Mouse (Mus musculus) lung, adult 2 months (tissue): Measurements from ENCODE around the gene Shbg. TPM values are rescaled to one million over a fixed set of nuclear protein-coding genes. Genes with fewer than 3 reads are reported as not detected.

Experiments used
- DNase-seq: peaks from one replicate; pipeline ENCODE4 v3.0.0; 2022
- H3K4me1 ChIP-seq: fragments of 200-500 bp; 2 replicates; pipeline ENCODE4 v1.6.1; 2011; ENCODE audit warnings: low read length; ENCODE audit not compliant: control insufficient read depth, insufficient read depth
- H3K4me3 ChIP-seq: fragments of 200-500 bp; replicated peaks from 2 replicates; pipeline ENCODE3; 2011; ENCODE audit warnings: low read depth, mild to moderate bottlenecking, control low read depth, low read length; ENCODE audit errors: extremely low read depth
- CTCF ChIP-seq: fragments of 200-500 bp; IDR thresholded peaks from 2 replicates; pipeline ENCODE4 v1.5.1; 2011; ENCODE audit warnings: mild to moderate bottlenecking, low read length, control low read depth; ENCODE audit not compliant: insufficient read depth
- POLR2A ChIP-seq: fragments of 200-500 bp; IDR thresholded peaks from 2 replicates; pipeline ENCODE4 v1.6.1; 2011; ENCODE audit warnings: low read depth, mild to moderate bottlenecking, control low read depth, low read length, borderline replicate concordance; ENCODE audit errors: extremely low read depth
- WGBS: fragments of 180-500 bp; shearing (Covaris S2); methylation state at CpG from one replicate; pipeline ENCODE4 v1.1.7; 2018; 5-methylcytosine and 5-hydroxymethylcytosine counted together
- polyA plus RNA-seq: library from polyadenylated mRNA; depleted of rRNA; stranded (reverse); fragments of >200 nt; gene quantifications from 2 replicates; pipeline ENCODE4 v1.2.3, GENCODE M21; 2012

Shbg gene
- polyA plus RNA-seq, 1 experiment, result not detected

DNA sequence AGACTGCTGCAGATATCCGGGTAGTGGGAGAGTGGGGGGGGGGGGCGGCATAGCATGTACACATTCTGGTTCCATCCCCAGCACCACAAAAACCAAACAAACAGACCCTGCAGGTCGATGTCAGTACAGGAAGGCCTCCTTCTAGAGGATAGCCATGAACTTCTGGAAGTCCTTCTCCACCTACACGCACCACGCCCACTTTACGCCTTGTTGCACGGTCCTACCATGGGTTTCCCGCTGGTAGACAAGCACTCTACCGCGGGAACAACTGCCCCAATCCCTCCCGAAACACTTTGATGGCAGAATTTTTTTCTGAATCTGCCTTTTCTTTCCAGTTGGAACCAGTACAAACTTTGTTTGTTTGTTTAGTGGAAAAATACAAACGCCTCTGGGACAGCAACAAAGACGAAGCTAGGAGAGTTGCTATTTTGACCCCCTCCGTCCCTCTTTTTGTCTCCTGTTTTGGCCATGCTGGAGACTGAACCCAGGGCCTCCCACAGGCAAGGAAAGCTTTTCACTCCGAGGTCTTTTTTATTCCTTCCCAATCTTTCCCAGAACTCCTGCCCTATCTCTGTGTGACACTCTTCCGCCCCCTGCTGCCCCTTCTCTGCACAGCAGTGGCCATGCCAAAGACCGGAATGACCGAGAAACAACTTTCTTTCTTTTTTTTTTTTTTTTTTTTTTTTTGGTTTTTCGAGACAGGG, 4.0 kb downstream of the Shbg start:
- DNase-seq, result peak; percentile 83
- no peak overlapping the region for H3K4me3 ChIP-seq
- TF ChIP-seq POLR2A, result no peak
- peak; percentile 85 for TF ChIP-seq CTCF
- 9% methylated on average over 19 of the region's 19 CpGs for WGBS
- no peaks in the 10 kb centered on the region for H3K4me1 ChIP-seq

DNA sequence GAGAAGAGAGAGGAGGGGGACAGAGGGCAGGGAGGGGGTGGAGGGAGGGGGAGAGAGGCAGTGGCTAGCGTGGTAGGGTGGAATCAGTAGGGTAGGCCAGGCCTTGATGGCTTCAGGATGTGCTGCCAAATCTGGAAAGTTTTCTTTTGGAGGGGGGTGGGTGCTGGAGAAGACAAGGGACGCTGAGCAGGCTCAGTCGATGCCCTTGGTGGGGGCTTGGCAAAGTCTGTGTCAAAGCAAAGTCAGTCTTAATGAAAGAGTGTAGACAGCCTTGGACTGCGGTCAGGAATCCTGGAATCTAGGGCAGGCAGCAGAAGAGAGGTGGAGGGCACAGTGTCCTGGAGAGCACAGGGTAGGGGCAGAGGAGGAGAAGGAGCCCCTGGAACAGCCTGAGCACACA, 6.8 kb downstream of the Shbg start:
- Histone ChIP-seq H3K4me3 (no peak overlapping the region), H3K4me1 (no peaks in the 10 kb centered on the region)
- 52% methylated on average over 4 of the region's 4 CpGs for WGBS
- DNase-seq, result no peak
- TF ChIP-seq CTCF, result no peak
- TF ChIP-seq POLR2A, result no peak

DNA sequence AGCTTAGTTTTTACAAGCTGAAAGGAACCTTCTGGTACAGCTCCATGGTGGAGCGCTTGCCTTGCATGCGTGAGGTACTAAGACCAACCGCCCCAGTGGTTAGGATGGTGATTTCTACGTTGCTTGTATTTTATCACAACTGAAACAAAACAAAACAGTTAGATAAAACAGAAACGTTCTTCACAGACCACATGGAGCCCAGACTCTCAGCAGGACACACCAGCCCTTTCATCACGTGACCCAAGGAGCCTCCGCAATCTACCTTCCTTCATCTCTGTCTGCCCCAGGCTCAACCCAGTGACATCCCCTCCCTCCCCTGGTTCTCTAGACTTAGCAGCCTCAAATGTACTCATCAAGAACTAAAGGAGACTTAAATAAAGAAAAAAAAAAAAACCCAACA, 8.3 kb downstream of the Shbg start:
- Histone ChIP-seq H3K4me3 (no peak overlapping the region), H3K4me1 (no peaks in the 10 kb centered on the region; the same call in 1 of the 2 replicates)
- WGBS, result 65% methylated on average over 7 of the region's 7 CpGs
- no peak for TF ChIP-seq POLR2A
- no peak for TF ChIP-seq CTCF
- DNase-seq, result no peak

DNA sequence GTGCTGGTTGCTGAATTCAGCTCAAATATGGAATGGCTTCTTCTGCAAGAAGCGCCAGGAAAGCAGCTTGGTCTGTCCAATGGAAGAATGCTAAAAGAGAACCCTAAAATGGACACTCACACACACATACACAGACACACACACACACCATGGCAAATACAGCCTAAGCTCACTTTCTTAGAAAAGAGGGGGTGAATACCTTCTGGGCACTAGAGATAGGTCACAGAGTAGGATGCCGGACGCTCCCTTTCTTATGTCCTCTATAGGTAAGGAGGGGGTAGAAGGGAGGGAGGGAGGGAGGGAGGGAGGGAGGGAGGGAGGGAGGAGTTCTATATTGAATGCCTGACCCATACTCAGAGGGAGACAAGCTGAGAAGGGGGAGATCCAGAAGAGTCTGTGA, 9.2 kb downstream of the Shbg start:
- H3K4me3 ChIP-seq, result no peak overlapping the region
- 82% methylated on average over 3 of the region's 3 CpGs for WGBS
- DNase-seq, result no peak
- TF ChIP-seq POLR2A (no peak), CTCF (no peak)
- H3K4me1 ChIP-seq, result no peaks in the 10 kb centered on the region; the same call in 1 of the 2 replicates

DNA sequence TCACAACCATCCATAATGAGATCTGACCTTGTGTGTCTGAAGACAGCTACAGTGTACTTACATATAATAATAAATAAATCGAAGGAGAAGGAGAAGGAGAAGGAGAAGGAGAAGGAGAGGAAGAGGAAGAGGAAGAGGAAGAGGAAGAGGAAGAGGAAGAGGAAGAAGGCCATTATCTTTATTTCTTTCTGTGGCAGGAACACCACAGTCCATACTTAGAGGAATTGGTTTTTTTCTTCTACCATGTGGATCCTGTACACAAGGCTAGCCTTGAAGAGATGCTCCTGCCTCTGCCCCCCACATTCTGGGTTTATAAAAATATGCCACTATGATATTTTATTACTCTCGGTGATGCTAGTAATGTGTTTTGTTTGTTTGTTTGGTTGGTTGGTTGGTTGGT, 10.9 kb downstream of the Shbg start:
- H3K4me1 ChIP-seq, result no peaks in the 10 kb centered on the region; the same call in 1 of the 2 replicates
- H3K4me3 ChIP-seq, result no peak overlapping the region
- WGBS, result 75% methylated on average over 2 of the region's 2 CpGs
- no peak for TF ChIP-seq CTCF
- no peak for DNase-seq

DNA sequence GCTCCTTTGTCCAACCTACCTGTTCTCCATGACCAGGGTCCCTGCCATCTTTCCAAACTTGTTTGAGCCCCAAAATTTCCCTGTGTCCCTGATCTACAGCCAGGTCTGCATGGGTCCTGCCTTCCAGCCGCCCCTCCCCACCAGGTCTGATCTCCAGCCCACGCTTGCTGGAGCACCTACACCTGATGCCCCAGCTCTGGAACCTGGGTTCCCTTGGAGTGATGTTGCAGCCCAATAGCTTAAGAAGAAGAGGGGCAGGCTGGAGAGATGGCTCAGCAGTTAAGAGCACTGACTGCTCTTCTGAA, 11.3 kb downstream of the Shbg start:
- no peak for DNase-seq
- Histone ChIP-seq H3K4me3 (no peak overlapping the region), H3K4me1 (no peaks in the 10 kb centered on the region; the same call in 1 of the 2 replicates)
- WGBS, result 88% methylated on average over 2 of the region's 2 CpGs
- TF ChIP-seq POLR2A (no peak), CTCF (no peak)

DNA sequence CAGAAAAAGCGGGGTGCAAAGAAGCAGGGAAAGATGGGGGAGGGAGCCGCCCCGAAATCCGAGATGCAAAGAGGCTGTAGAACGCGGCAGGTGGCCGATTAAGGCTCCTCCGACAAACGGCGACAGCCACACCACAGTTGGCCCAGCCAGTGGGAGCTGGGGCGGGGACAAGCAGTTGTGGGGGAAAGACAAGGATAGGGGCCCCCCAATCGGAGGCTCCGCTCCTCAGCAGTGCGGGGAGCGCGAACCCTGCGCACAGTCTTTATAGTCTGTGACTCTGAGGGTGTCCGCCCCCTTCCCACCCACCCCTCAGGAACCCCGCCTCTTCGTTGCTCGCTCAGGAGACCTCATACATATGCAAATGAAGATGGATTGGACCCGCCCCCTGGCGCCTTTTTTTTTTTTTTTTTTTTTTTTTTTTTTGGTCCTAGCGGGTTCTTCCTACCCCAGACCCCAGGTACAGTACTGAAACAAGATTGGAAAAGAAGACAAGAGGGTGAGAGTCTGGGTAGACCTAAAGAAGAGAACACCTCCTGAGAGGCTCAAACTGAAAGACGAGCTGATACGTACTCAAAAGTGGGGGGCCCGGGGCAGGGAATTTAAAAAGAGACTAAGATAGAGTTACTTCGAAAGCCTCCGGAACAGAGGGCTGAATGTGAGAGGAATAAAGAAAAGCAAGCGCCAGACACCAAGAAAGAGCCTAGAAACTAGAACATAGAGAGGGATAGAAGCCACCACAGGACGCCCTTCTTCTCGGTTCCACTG, 11.8 kb downstream of the Shbg start, which contains the start of gene Atp1b2:
Atp1b2 (minus strand) TSS at position 217 of the 765 bp plus-strand sequence.
- DNase-seq, result peak; percentile 54
- 4% methylated on average over 32 of the region's 32 CpGs for WGBS
- Histone ChIP-seq H3K4me3 (peak within 1 kb of the TSS; percentile 73), H3K4me1 (no peaks in the 10 kb centered on the region; the same call in 1 of the 2 replicates)
- TF ChIP-seq CTCF (no peak), POLR2A (peak; percentile 70; the same call in 1 of the 2 replicates)

DNA sequence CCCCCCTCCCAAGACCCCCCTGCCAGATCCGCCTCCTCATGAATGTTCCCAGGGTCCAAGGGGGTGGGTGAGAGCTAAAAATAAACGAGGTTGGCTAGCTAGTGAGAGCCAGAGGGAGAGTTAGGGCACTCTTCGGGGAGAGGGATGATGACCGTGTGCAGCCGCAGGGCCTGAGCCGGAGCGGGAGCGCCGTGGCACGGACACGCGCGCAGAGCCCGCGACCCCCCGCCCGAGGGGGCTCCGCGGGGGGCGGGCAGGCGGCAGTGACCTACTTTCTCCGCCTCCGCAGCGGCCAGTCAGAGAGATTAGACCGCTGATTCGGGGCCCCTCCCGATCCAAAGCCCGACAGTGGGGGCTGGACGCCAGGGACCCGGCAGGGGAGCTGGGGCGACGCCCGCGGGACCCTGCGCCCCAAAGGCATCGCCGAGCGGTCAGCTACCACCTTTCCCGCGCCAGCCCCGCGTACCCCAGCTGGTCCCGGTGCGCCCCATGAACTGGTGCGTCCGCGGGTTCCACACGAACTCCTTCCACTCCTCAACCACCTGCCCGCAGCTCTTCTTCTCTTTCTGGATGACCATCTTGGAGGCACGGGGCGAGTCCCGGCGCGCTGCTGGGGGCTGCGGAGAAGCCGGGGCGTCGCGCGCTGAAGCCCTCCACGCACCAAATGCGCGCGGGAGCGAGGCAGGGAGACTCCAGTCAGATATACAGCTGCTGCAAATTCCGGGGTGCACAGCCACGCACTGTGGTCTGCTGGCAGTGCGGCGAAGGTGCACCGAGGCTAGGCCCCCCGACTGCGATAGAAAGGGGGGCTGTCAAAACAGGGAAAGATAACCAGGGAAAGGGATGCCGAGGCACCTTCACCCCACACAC, 12.7 kb downstream of the Shbg start:
- under 1% methylated on average over 73 of the region's 73 CpGs for WGBS
- TF ChIP-seq CTCF (no peak), POLR2A (no peak)

DNA sequence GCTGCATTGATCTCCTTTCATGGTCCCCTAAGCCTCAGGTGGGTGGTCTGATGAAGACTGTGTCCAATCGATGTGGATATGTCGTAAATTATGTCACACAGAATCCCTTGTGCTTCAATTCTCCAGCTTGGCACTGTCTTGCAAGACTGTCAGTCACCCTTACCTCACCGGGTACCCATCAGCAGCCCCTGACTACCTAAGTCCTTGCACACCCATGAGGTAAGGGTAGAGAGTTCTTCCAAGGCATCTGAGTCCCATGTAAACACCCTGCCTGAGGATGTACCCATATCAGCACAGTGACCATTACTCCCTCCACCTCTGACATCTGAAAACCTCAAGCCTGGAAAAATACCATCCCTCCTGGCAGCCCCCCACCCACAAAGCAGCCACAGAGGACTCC, 13.4 kb downstream of the Shbg start:
- DNase-seq, result no peak
- 66% methylated on average over 3 of the region's 3 CpGs for WGBS
- TF ChIP-seq POLR2A (no peak), CTCF (no peak)
- Histone ChIP-seq H3K4me3 (no peak overlapping the region), H3K4me1 (no peaks in the 10 kb centered on the region; the same call in 1 of the 2 replicates)

More for the DNA sequence above, 12.7 kb downstream of the Shbg start:
- Histone ChIP-seq H3K4me3 (peak overlapping the region; percentile 73), H3K4me1 (no peaks in the 10 kb centered on the region; the same call in 1 of the 2 replicates)
- DNase-seq, result no peak

DNA sequence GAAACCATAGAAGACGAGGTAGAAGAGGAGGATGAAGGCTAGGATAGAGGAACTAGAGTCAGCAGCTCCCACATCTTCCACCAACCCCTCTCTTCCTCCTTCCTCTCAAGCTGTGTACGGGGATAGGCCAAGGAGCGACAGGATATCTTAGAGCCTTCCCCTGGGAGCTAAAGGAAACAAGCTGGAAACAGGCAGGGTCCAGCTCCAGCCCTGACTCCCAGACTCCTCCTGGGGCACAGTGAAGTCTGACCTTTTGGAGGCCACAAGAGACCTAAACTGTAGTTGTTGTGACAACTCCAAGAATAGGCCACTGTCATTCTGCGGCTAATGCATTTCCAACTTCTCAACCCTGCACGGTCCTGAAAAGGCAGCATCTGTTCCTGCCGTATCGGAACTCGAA, 14.2 kb downstream of the Shbg start:
- no peak overlapping the region for H3K4me3 ChIP-seq
- DNase-seq, result no peak
- no peaks in the 10 kb centered on the region; the same call in 1 of the 2 replicates for H3K4me1 ChIP-seq
- TF ChIP-seq POLR2A (no peak), CTCF (no peak)
- 69% methylated on average over 8 of the region's 8 CpGs for WGBS
